Mouse (Mus musculus): Measurements from ENCODE around the gene Zfp53.

Zfp53 gene

DNA sequence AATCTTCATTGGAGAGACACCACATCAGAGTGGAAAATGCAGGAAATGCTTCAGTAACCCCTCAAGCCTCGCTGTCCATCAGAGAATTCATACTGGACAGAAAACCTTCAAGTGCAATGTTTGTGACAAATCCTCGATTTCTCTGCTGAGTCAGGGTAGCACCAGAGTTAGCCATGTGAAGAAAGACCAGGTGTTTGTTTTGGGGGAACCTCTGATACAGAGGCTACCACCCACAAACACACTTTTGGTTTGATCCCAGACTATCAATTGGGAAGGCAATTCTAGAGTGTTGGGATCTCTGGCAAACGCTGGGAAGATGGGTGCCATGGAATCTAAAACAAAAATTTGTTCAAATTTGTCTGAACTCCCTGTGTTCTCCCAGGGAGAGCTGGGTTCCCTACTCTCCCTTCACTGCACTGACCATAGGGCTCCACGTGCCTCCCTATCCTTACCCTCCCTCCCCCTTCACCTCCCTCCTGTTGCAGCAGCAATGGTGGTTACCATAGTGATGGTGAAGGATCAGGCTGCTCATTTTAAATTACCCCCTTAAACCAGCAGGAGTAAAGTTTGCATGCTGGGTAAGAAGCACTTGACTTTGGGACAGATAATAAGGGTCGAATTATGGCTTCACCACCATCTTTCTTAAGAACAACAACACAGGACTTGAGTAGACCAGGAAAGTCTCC is 42.0 kb downstream of the Zfp53 start:
- DNase-seq = no peak

DNA sequence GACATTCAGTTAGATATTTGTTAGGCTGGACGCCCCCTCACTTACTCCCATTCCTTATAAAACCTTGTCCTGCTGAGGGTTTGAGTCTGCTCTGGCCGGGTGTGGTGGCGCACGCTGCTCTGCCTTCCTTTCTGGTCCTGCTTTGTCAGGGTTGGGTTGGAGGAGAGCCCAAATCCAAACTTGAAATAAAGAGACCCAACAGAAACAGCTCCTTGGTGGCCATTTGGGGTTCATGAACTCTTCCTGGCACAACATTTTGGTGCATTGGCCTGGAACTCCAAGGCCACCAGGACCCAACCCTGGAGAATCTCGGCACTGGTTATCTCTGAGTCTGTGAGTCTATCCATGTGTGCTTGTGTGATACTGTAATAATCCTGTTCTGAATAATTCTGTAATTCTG is 42.8 kb downstream of the Zfp53 start:
- DNase-seq = no peak

DNA sequence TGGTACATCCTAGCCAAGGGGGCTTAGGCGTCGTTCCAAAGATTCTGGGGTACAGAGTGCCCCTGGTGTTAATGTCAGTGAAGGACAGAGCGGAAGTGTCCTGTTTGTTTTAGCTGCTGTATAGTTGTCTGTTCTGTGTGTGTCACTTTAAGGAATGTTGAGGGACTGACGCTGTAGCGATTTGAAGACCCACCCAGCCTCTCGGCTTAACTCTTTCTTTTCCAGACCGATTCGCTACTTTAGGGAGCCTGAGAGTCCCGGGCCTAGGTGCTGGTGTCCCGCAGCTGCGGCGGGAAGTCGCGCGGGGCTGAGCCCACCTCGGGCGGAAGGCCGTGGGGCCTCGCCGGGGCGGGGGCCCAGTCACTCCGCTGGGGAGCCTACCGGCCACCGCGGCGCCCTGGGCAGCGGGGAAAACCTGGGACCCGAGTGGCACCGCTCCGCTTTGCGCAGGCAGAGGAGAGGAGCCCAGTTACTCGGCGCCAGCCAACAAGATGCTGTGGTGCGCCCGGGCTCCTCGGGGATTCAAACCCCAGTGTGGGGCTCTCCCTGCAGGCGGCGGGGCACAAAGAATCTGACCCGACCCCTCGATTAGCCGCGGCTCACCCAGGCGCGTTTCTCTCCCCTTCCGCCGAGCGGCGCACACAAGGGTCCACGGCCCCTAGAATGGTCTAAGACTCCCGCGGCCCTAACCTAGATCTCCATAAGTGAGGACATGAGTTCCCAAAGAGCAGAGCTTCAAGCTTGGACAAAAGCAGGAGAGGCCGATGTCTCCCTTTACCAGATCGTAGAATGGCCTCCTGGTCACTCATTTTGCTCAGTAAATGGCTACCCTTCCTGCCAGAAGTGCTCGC is 43.5 kb downstream of the Zfp53 start:
- DNase-seq = peak; percentile 60

DNA sequence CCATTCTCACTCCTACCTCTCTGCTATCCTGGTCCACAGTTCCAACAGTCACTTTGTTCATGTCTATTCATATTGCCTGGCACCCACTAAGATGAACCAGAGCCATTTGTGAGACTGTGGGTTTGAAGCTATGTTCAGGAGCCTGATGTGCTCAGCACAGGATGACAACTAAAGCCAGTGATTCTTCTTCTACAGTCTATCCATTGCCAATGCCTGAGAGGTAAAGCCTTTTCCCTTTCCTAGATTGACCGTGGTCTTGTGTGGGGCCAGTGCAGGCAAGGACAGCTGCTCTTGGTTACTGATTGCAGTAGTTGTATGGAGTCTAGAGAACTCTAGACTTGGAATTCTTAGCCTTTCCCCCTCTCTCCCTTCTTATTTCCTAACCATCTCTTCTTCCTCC is 45.2 kb downstream of the Zfp53 start:
- no peak for DNase-seq

DNA sequence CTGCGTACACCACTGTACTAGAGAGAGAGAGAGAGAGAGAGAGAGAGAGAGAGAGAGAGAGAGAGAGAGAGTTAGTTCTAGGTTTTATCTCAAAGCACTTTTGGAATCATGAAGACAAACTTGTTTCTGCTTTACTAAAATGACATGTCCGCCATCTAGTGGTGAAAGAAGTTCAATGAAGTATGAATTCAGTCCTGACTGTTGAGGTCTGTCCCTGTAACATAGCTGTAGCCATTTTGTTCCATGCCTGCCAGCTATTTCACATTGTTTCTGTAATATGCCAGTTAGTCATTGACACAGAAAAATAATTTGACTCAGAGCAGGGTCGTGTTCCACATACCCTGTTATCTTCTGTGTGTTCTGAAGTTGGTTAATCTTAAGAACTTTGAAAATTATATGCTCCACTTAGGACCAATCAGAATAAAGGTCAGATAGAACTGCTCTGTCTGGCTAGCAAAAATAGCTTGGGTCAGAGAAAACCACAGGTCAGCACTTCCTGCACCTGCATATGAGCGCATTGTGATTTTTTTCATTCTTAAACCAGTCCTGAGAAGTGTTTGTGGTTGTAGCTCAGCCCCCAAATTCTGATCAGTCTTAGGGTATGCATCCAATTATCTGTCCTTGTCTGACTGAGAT is 45.8 kb downstream of the Zfp53 start:
- DNase-seq = peak; percentile 26

DNA sequence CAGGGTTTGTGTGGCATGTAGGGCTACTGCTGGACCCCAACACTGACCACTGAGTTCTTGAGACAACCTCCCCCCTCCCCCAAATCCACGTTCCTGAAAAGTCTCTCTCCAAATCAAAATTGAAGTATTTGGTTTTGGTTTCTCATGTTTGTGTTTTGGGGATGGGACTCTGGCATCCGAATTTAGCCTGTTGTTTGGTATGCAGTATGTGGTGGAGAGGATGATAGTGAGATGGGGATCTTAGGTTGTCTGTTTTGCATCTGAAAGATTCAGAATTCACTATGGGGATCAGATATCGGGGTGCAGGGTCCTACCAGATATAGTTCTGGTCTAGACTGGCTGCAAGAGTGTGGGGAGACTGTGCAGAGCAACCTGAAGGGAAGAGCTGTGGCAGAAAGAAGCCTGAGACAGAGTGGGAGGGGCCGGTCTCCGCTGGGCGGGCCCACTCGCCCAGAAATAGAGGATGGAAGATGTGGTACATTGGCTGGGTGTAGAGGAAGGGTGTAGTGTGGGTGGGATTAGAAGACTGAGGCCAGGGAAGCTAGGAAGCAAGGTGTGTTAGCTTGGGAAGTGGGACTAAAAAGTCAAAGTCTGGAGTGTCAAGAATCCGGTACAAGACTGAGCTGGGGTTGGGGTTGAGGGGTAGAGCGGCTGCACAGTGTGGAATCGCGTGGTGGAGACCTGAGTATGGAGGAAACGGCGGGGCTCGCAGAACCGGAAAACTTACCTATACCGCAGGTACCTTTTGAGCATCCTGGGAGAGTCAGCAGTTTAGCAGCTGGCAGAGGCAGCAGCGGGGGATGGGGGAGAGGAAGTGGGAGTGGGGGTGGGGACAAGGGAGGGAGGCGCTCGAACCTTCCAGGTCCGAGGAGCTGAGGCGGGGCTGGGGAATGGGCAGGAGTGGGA is 46.6 kb downstream of the Zfp53 start, which contains the start of gene Zfp52:
Gene Zfp52 (plus strand): TSS at position 444 of the 906 bp plus-strand sequence.
- DNase-seq = peak; percentile 72

DNA sequence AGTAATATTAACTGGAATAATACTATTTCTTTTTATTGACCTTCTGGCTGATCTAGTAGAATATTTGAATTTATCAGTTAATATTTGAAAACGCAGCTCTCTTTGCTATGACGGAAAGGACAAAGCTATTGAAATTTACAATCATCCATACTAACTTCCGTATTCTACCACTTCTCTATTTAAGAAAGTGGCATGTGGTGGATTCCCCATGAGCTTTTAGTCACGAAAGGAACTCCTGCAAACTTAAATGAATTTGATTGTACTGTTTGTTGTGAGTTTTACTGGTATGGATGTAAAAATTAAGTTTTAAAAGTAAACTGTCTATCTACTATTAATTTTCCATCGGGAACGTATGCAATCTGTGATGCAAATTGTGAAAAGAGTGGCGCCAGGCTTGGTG is 47.3 kb downstream of the Zfp53 start:
- DNase-seq = no peak

DNA sequence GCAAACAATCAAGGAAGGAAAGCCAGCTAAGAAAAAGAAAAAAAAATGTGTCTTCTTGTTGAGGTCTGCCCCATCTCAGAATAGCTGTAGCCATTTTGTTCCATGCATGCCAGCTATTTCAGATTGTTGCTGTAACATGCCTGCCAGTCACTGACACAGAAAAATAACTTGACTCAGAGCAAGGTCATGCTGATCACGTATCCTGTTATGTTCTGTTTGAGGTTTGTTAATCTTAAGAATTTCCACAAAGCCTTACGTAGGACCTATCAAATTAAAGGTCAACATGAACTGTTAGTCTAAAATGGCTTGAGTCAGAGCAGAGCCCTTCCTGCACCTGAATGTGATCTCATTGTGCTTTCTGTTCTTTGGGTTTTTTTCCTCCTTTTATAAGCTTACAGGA is 47.9 kb downstream of the Zfp53 start:
- no peak for DNase-seq

DNA sequence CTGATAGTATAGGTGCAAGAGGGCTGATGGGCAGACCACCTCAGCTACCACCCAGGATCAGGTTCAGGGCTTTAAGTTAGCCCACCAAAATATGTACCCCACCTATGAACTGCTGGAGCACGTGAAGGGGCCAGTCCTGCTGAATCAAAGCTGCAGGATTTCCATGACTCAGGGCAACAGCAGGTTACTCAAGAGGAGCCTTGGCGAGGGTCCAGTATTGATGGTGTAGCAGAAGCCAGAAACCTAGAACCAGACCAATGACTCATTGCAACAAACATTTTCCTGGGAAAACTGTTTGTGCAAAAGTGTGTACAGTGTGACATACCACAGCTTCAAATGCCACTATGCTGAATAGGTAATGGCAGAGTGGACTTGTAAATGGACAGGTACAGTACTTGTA is 69.0 kb downstream of the Zfp53 start:
- no peak for DNase-seq

Measured in thymus, postnatal 25 days (tissue).